Mouse (Mus musculus) MEL (cell line): ENCODE results near the gene Ggta1. TPM values are rescaled to one million over a fixed set of nuclear protein-coding genes. Genes with fewer than 3 reads are reported as not detected.
A peak's percentile ranks its signal among the peaks of the same experiment; 100 is the strongest.

ENCODE experiments used
- DNase-seq: peaks from one replicate; pipeline ENCODE4 v3.0.0; 2011; ENCODE audit warnings: low read depth, low spot score
- H3K27ac ChIP-seq: 2 replicates; pipeline ENCODE4 v1.5.1; 2012; ENCODE audit warnings: low read depth, mild to moderate bottlenecking, control low read depth, low read length, moderate library complexity; ENCODE audit not compliant: control insufficient read depth
- H3K27me3 ChIP-seq, 2 experiments: fragments of 150-350 bp in 1 of 2; sonication (generic) in 1 of 2; 2 replicates each; pipeline ENCODE4 v1.6.1; 2012; ENCODE audit warnings: low read length in 2 of 2, mild to moderate bottlenecking in 2 of 2, improper control_type of control experiment in 1 of 2, moderate library complexity in 1 of 2; ENCODE audit not compliant: insufficient read depth in 2 of 2, control insufficient read depth in 1 of 2
- H3K36me3 ChIP-seq, 2 experiments: 2 replicates each; pipeline ENCODE4 v1.6.1; 2012 to 2014; ENCODE audit warnings: low read length in 2 of 2, improper control_type of control experiment in 1 of 2, inconsistent platforms in 1 of 2, mild to moderate bottlenecking in 1 of 2; ENCODE audit not compliant: insufficient read depth in 2 of 2, control insufficient read depth in 1 of 2
- H3K4me1 ChIP-seq, 2 experiments: fragments of 150-350 bp in 1 of 2; sonication (generic) in 1 of 2; 2 replicates each; pipeline ENCODE4 v1.6.1; 2012; ENCODE audit warnings: low read length in 2 of 2, improper control_type of control experiment in 1 of 2, mild to moderate bottlenecking in 1 of 2; ENCODE audit not compliant: insufficient read depth in 2 of 2, control insufficient read depth in 1 of 2
- H3K4me3 ChIP-seq, 2 experiments: fragments of 150-350 bp in 1 of 2; sonication (generic) in 1 of 2; 2 replicates each; pipeline ENCODE4 v1.5.1; 2012; ENCODE audit warnings: low read depth in 2 of 2, low read length in 2 of 2, mild to moderate bottlenecking in 2 of 2, moderate library complexity in 2 of 2, control low read depth in 1 of 2, improper control_type of control experiment in 1 of 2; ENCODE audit not compliant: control insufficient read depth in 1 of 2, insufficient read depth in 1 of 2
- H3K79me2 ChIP-seq: 2 replicates; pipeline ENCODE4 v1.6.1; 2012; ENCODE audit warnings: mild to moderate bottlenecking, low read length, moderate library complexity; ENCODE audit not compliant: control insufficient read depth, poor library complexity, insufficient read depth
- H3K9ac ChIP-seq: 2 replicates; pipeline ENCODE4 v1.6.1; 2012; ENCODE audit warnings: low read depth, mild to moderate bottlenecking, control low read depth, low read length, moderate library complexity; ENCODE audit not compliant: control insufficient read depth, poor library complexity, severe bottlenecking
- H3K9me3 ChIP-seq: fragments of 150-350 bp; sonication (generic); replicated peaks from 2 replicates; pipeline ENCODE4 v1.6.1; 2012; ENCODE audit warnings: mild to moderate bottlenecking, low read length, improper control_type of control experiment, moderate library complexity; ENCODE audit not compliant: insufficient read depth
- BHLHE40 ChIP-seq: IDR thresholded peaks from 2 replicates; pipeline ENCODE4 v1.6.1; 2012; ENCODE audit warnings: low read depth, mild to moderate bottlenecking, inconsistent platforms, low read length, improper control_type of control experiment, borderline replicate concordance
- CHD1 ChIP-seq: IDR thresholded peaks from 2 replicates; pipeline ENCODE4 v1.6.1; 2012; ENCODE audit warnings: low read depth, mild to moderate bottlenecking, inconsistent platforms, low read length, improper control_type of control experiment
- CHD2 ChIP-seq: IDR thresholded peaks from 2 replicates; pipeline ENCODE4 v1.6.1; 2011; ENCODE audit warnings: low read length, improper control_type of control experiment
- CTCF ChIP-seq, 3 experiments: IDR thresholded peaks in 2 of 3; conservative IDR thresholded peaks in 1 of 3; 2 replicates each; pipeline ENCODE4 v1.5.1; 2011 to 2012; ENCODE audit warnings: low read length in 3 of 3, low read depth in 2 of 3, mild to moderate bottlenecking in 2 of 3, improper control_type of control experiment in 1 of 3, inconsistent platforms in 1 of 3, mixed read lengths in 1 of 3, moderate library complexity in 1 of 3; ENCODE audit not compliant: control insufficient read depth in 1 of 3, insufficient read depth in 1 of 3, poor library complexity in 1 of 3, severe bottlenecking in 1 of 3
- E2F4 ChIP-seq: IDR thresholded peaks from 2 replicates; pipeline ENCODE4 v1.6.1; 2011; ENCODE audit warnings: low read depth, low read length, improper control_type of control experiment, borderline replicate concordance
- ELF1 ChIP-seq: IDR thresholded peaks from 2 replicates; pipeline ENCODE4 v1.6.1; 2014; ENCODE audit warnings: low read depth, mild to moderate bottlenecking, inconsistent platforms, low read length, improper control_type of control experiment, moderate library complexity
- EP300 ChIP-seq, 2 experiments: IDR thresholded peaks; 2 replicates each; pipeline ENCODE4 v1.6.1; 2011; ENCODE audit warnings: improper control_type of control experiment in 2 of 2, low read length in 2 of 2, low read depth in 1 of 2, mild to moderate bottlenecking in 1 of 2
- ETS1 ChIP-seq: IDR thresholded peaks from 2 replicates; pipeline ENCODE4 v1.6.1; 2012; ENCODE audit warnings: low read depth, mild to moderate bottlenecking, inconsistent platforms, low read length, improper control_type of control experiment, moderate library complexity
- GATA1 ChIP-seq: IDR thresholded peaks from 2 replicates; pipeline ENCODE4 v1.6.1; 2011; ENCODE audit warnings: low read depth, low read length, improper control_type of control experiment
- JUND ChIP-seq: IDR thresholded peaks from 2 replicates; pipeline ENCODE4 v1.6.1; 2011; ENCODE audit warnings: low read depth, mild to moderate bottlenecking, improper control_type of control experiment, low read length
- MAFK ChIP-seq: IDR thresholded peaks from 2 replicates; pipeline ENCODE4 v1.6.1; 2011; ENCODE audit warnings: low read depth, mild to moderate bottlenecking, low read length, improper control_type of control experiment, borderline replicate concordance
- MAX ChIP-seq: IDR thresholded peaks from 2 replicates; pipeline ENCODE4 v1.6.1; 2011; ENCODE audit warnings: low read length, improper control_type of control experiment
- MAZ ChIP-seq: IDR thresholded peaks from 2 replicates; pipeline ENCODE4 v1.6.1; 2012; ENCODE audit warnings: low read depth, mild to moderate bottlenecking, inconsistent platforms, low read length, improper control_type of control experiment
- MEF2A ChIP-seq: IDR thresholded peaks from 2 replicates; pipeline ENCODE4 v1.6.1; 2014; ENCODE audit warnings: low read depth, mild to moderate bottlenecking, inconsistent platforms, low read length, improper control_type of control experiment; ENCODE audit not compliant: poor library complexity, insufficient replicate concordance, severe bottlenecking; ENCODE audit errors: extremely low read depth
- MXI1 ChIP-seq: IDR thresholded peaks from 2 replicates; pipeline ENCODE4 v1.6.1; 2011; ENCODE audit warnings: mild to moderate bottlenecking, low read depth, low read length, improper control_type of control experiment
- MYB ChIP-seq: IDR thresholded peaks from 2 replicates; pipeline ENCODE4 v1.6.1; 2011; ENCODE audit warnings: mild to moderate bottlenecking, low read depth, low read length, improper control_type of control experiment
- MYC ChIP-seq: IDR thresholded peaks from 2 replicates; pipeline ENCODE4 v1.6.1; 2011; ENCODE audit warnings: low read depth, mild to moderate bottlenecking, low read length, improper control_type of control experiment, moderate library complexity
- NELFE ChIP-seq: IDR thresholded peaks from 2 replicates; pipeline ENCODE4 v1.6.1; 2011; ENCODE audit warnings: low read depth, low read length, improper control_type of control experiment
- NRF1 ChIP-seq: IDR thresholded peaks from 2 replicates; pipeline ENCODE4 v1.6.1; 2014; ENCODE audit warnings: low read depth, mild to moderate bottlenecking, inconsistent platforms, low read length, improper control_type of control experiment, moderate library complexity; ENCODE audit not compliant: poor library complexity, insufficient read depth, severe bottlenecking
- POLR2A ChIP-seq, 2 experiments: IDR thresholded peaks; 2 replicates each; pipeline ENCODE4 v1.6.1; 2011 to 2012; ENCODE audit warnings: low read length in 2 of 2, mild to moderate bottlenecking in 2 of 2, control low read depth in 1 of 2, improper control_type of control experiment in 1 of 2, low read depth in 1 of 2, moderate library complexity in 1 of 2; ENCODE audit not compliant: control insufficient read depth in 1 of 2, insufficient read depth in 1 of 2, poor library complexity in 1 of 2
- POLR2AphosphoS5 ChIP-seq: IDR thresholded peaks from 2 replicates; pipeline ENCODE4 v1.6.1; 2012; ENCODE audit warnings: low read depth, borderline replicate concordance, mild to moderate bottlenecking, inconsistent platforms, low read length, moderate library complexity, mixed read lengths
- RAD21 ChIP-seq: IDR thresholded peaks from 2 replicates; pipeline ENCODE4 v1.6.1; 2011; ENCODE audit warnings: mild to moderate bottlenecking, low read depth, low read length, improper control_type of control experiment
- SIN3A ChIP-seq: IDR thresholded peaks from 2 replicates; pipeline ENCODE4 v1.6.1; 2012; ENCODE audit warnings: low read length, improper control_type of control experiment, inconsistent platforms
- SMC3 ChIP-seq: IDR thresholded peaks from 2 replicates; pipeline ENCODE4 v1.6.1; 2011; ENCODE audit warnings: low read depth, low read length, improper control_type of control experiment
- TAL1 ChIP-seq: IDR thresholded peaks from 2 replicates; pipeline ENCODE4 v1.6.1; 2012; ENCODE audit warnings: mild to moderate bottlenecking, inconsistent platforms, low read length, moderate library complexity, mixed read lengths
- TBP ChIP-seq: IDR thresholded peaks from 2 replicates; pipeline ENCODE4 v1.8.0; 2011; ENCODE audit warnings: low read depth, low read length, improper control_type of control experiment
- TCF12 ChIP-seq: IDR thresholded peaks from 2 replicates; pipeline ENCODE4 v1.6.1; 2014; ENCODE audit warnings: low read depth, mild to moderate bottlenecking, inconsistent platforms, low read length, improper control_type of control experiment, moderate library complexity
- UBTF ChIP-seq: IDR thresholded peaks from 2 replicates; pipeline ENCODE4 v1.6.1; 2012; ENCODE audit warnings: low read depth, mild to moderate bottlenecking, inconsistent platforms, low read length, improper control_type of control experiment, moderate library complexity, borderline replicate concordance; ENCODE audit not compliant: insufficient read depth
- USF1 ChIP-seq: IDR thresholded peaks from 2 replicates; pipeline ENCODE4 v1.6.1; 2014; ENCODE audit warnings: low read depth, mild to moderate bottlenecking, inconsistent platforms, low read length, improper control_type of control experiment, moderate library complexity
- USF2 ChIP-seq, 2 experiments: IDR thresholded peaks; 2 replicates each; pipeline ENCODE4 v1.6.1; 2011 to 2012; ENCODE audit warnings: improper control_type of control experiment in 2 of 2, low read length in 2 of 2, borderline replicate concordance in 1 of 2, inconsistent platforms in 1 of 2, low read depth in 1 of 2, mild to moderate bottlenecking in 1 of 2; ENCODE audit not compliant: insufficient read depth in 1 of 2
- ZC3H11A ChIP-seq: IDR thresholded peaks from 2 replicates; pipeline ENCODE4 v1.6.1; 2012; ENCODE audit warnings: low read depth, mild to moderate bottlenecking, inconsistent platforms, low read length, improper control_type of control experiment
- ZMIZ1 ChIP-seq: IDR thresholded peaks from 2 replicates; pipeline ENCODE4 v1.6.1; 2012; ENCODE audit warnings: low read depth, mild to moderate bottlenecking, inconsistent platforms, low read length, improper control_type of control experiment, moderate library complexity
- ZNF384 ChIP-seq: IDR thresholded peaks from 2 replicates; pipeline ENCODE4 v1.6.1; 2012; ENCODE audit warnings: low read depth, mild to moderate bottlenecking, inconsistent platforms, low read length, improper control_type of control experiment
- polyA plus RNA-seq, 2 experiments: library from polyadenylated mRNA; stranded (reverse) in 1 of 2; unstranded in 1 of 2; fragments of >175 nt in 1 of 2; fragments of >200 nt in 1 of 2; gene quantifications; 2 replicates each; pipeline versions ENCODE4 v1.2.1 to v1.2.4; 2012; ENCODE audit warnings: low replicate concordance in 2 of 2, low read depth in 1 of 2; ENCODE audit not compliant: insufficient read length in 2 of 2, insufficient read depth in 1 of 2, missing spikeins in 1 of 2
- total RNA-seq: library from RNA; depleted of rRNA; stranded (reverse); fragments of 300-350 nt; gene quantifications from 2 replicates; pipeline ENCODE4 v1.2.3, GENCODE M21; 2012

Ggta1 gene
- total and polyA plus RNA-seq, 3 experiments: 29.2 to 30.7 TPM; not detected in 1

DNA sequence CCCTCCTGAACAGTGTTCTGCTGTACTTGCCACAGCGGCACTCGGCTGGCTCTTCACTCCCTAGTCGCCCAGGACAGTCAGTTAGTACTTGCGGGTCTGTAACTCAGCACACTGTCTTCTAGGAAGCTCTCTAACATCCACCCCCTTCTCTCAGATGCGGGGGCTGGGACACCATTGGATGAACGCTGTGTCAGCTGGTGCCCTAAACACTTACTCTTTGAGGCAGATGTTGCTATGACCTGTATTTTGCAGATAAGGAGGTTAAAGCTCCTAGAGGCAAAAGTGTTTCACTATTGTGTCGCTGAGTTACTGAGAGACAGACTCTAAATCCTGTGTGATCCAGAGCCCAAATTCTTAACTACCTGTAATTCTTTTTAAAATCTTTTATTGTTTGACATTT lies 36.4 kb upstream of the Ggta1 start:
- H3K36me3 ChIP-seq: peaks cover 0 to 37% of the 10 kb centered on the region in 2 experiments; a peak in 2 of 4 replicates
- H3K9me3 ChIP-seq: no peaks in the 10 kb centered on the region
- peak overlapping the region; percentile 67 for H3K27ac ChIP-seq
- H3K4me3 ChIP-seq: peak overlapping the region; percentile 37 to 42
- H3K27me3 ChIP-seq: no peaks in the 10 kb centered on the region
- peak overlapping the region; percentile 40 for H3K9ac ChIP-seq
- H3K4me1 ChIP-seq: peaks cover 20 to 47% of the 10 kb centered on the region in 2 experiments
- H3K79me2 ChIP-seq: no peaks in the 10 kb centered on the region; the same call in 1 of the 2 replicates
- no peak for TF ChIP-seq JUND
- peak; percentile 26 to 56; a peak in 3 of 4 replicates for TF ChIP-seq EP300 (IDR thresholded peaks at IDR 0.05; ENCODE audit: low read depth in 1 of 2, low read length in 2 of 2)
- no peak for TF ChIP-seq ELF1
- peak; percentile 83 for TF ChIP-seq TAL1
- no peak for TF ChIP-seq CTCF (IDR thresholded peaks at IDR 0.05 in 2 of 3, conservative IDR thresholded peaks at IDR 0.05 in 1 of 3; ENCODE audit: control insufficient read depth in 1 of 3, insufficient read depth in 1 of 3, low read depth in 2 of 3, low read length in 3 of 3, poor library complexity in 1 of 3, severe bottlenecking in 1 of 3)
- TF ChIP-seq UBTF: no peak
- 0 out of 2 replicates have a peak, but pooled peaks have one; percentile 34 for TF ChIP-seq TBP
- TF ChIP-seq CHD1: no peak
- no peak for TF ChIP-seq NRF1
- no peak for TF ChIP-seq ZMIZ1
- TF ChIP-seq POLR2A (IDR thresholded peaks at IDR 0.05; ENCODE audit: control insufficient read depth in 1 of 2, insufficient read depth in 1 of 2, low read depth in 1 of 2, low read length in 2 of 2, poor library complexity in 1 of 2): no peak; a peak in 1 of 4 replicates
- no peak; the same call in 1 of the 2 replicates for TF ChIP-seq CHD2
- no peak for TF ChIP-seq POLR2AphosphoS5
- TF ChIP-seq SMC3: no peak
- TF ChIP-seq ETS1: peak; percentile 94
- TF ChIP-seq USF2 (IDR thresholded peaks at IDR 0.05; ENCODE audit: borderline replicate concordance in 1 of 2, insufficient read depth in 1 of 2, low read depth in 1 of 2, low read length in 2 of 2): no peak; a peak in 1 of 4 replicates
- no peak for TF ChIP-seq RAD21
- no peak for TF ChIP-seq ZNF384
- TF ChIP-seq MYC: 0 out of 2 replicates have a peak, but pooled peaks have one; percentile 11
- TF ChIP-seq MYB: no peak
- TF ChIP-seq MAFK: no peak
- TF ChIP-seq GATA1: peak; percentile 77
- TF ChIP-seq MEF2A: no peak
- TF ChIP-seq MAX: no peak
- peak; percentile 66 for TF ChIP-seq TCF12
- 0 out of 2 replicates have a peak, but pooled peaks have one; percentile 41 for TF ChIP-seq MXI1
- peak; percentile 89 for TF ChIP-seq SIN3A
- no peak for TF ChIP-seq ZC3H11A
- no peak for TF ChIP-seq BHLHE40
- no peak for TF ChIP-seq E2F4
- no peak for TF ChIP-seq MAZ
- TF ChIP-seq NELFE: peak; percentile 45
- TF ChIP-seq USF1: peak; percentile 76
- DNase-seq: peak; percentile 89
